Mouse (Mus musculus) heart, adult 11 months (tissue): ENCODE results near the gene Ccdc136.
"Not testable (repeated sequence)": the region's sequence is repeated elsewhere in the genome, so short reads cannot be mapped to it uniquely, and the experiment has no call there.

Experiments
- DNase-seq: peaks from one replicate; pipeline ENCODE4 v3.0.0; 2022

The Ccdc136 gene

GRCm38 (mm10) chr6:29395910-29396713 is at the start of gene Ccdc136:
TSS of gene Ccdc136 (plus strand) at chr6:29396309.
- DNase-seq = peak; percentile 98

- not testable (repeated sequence) for DNase-seq
Observed at GRCm38 (mm10) chr6:29346512-29346911, 49.6 kb upstream of the Ccdc136 start.

GRCm38 (mm10) chr6:29347189-29347588 is 48.9 kb upstream of the Ccdc136 start:
- peak; percentile 84 for DNase-seq

- peak; percentile 100 for DNase-seq
Observed at GRCm38 (mm10) chr6:29347665-29348370, 48.3 kb upstream of the Ccdc136 start, which contains the start of gene Calu. TSS of gene Calu (plus strand) at chr6:29348069.

- no peak for DNase-seq
Observed at GRCm38 (mm10) chr6:29348371-29348724, 47.8 kb upstream of the Ccdc136 start.

- no peak for DNase-seq
Observed at GRCm38 (mm10) chr6:29351613-29352012, 44.5 kb upstream of the Ccdc136 start.

- peak; percentile 88 for DNase-seq
Observed at GRCm38 (mm10) chr6:29352816-29353215, 43.3 kb upstream of the Ccdc136 start.

GRCm38 (mm10) chr6:29359386-29359785 is 36.7 kb upstream of the Ccdc136 start:
- DNase-seq = peak; percentile 89

GRCm38 (mm10) chr6:29360211-29360610 is 35.9 kb upstream of the Ccdc136 start:
- peak; percentile 68 for DNase-seq

- DNase-seq = peak; percentile 84
Observed at GRCm38 (mm10) chr6:29362246-29363128, 33.6 kb upstream of the Ccdc136 start.

GRCm38 (mm10) chr6:29363129-29363515 is 33.0 kb upstream of the Ccdc136 start:
- DNase-seq = no peak

GRCm38 (mm10) chr6:29365277-29365676 is 30.8 kb upstream of the Ccdc136 start:
- DNase-seq = peak; percentile 42

- no peak for DNase-seq
Observed at GRCm38 (mm10) chr6:29377386-29377785, 18.7 kb upstream of the Ccdc136 start.

GRCm38 (mm10) chr6:29378678-29379077 is 17.4 kb upstream of the Ccdc136 start:
- DNase-seq = no peak

GRCm38 (mm10) chr6:29379954-29380353 is 16.2 kb upstream of the Ccdc136 start:
- DNase-seq = no peak

GRCm38 (mm10) chr6:29382442-29382841 is 13.7 kb upstream of the Ccdc136 start:
- DNase-seq = no peak

GRCm38 (mm10) chr6:29388052-29388518 is 8.0 kb upstream of the Ccdc136 start, which contains the start of gene Opn1sw:
TSS of gene Opn1sw (minus strand) at chr6:29388468.
- peak; percentile 89 for DNase-seq

GRCm38 (mm10) chr6:29388606-29389080 is 7.5 kb upstream of the Ccdc136 start:
- DNase-seq = peak; percentile 99

GRCm38 (mm10) chr6:29389425-29389824 is 6.7 kb upstream of the Ccdc136 start:
- DNase-seq = no peak

GRCm38 (mm10) chr6:29390500-29390899 is 5.6 kb upstream of the Ccdc136 start:
- DNase-seq = not testable (repeated sequence)

GRCm38 (mm10) chr6:29391241-29391640 is 4.9 kb upstream of the Ccdc136 start:
- DNase-seq = not testable (repeated sequence)

- DNase-seq = no peak
Observed at GRCm38 (mm10) chr6:29391802-29392201, 4.3 kb upstream of the Ccdc136 start.

- no peak for DNase-seq
Observed at GRCm38 (mm10) chr6:29394286-29394685, 1.8 kb upstream of the Ccdc136 start.
